Mouse (Mus musculus) cortical plate, adult 2 months (tissue): ENCODE measurements around the gene Kcna3.

Experiments
- CTCF ChIP-seq: fragments of 200-500 bp; IDR thresholded peaks from 2 replicates; pipeline ENCODE4 v1.5.1; 2011; ENCODE audit warnings: mild to moderate bottlenecking, control low read depth, low read length; ENCODE audit not compliant: insufficient read depth; ENCODE audit errors: extremely low read depth
- POLR2A ChIP-seq: fragments of 200-500 bp; IDR thresholded peaks from 2 replicates; pipeline ENCODE4 v1.6.1; 2011; ENCODE audit warnings: mild to moderate bottlenecking, low read length, control low read depth; ENCODE audit not compliant: insufficient read depth; ENCODE audit errors: extremely low read depth

- TF ChIP-seq POLR2A, result no peak
- TF ChIP-seq CTCF, result no peak
These were observed 4.4 kb upstream of the Kcna3 start for GRCm38 (mm10) chr3:107031547-107031946.
